Mouse (Mus musculus) ES-E14 (cell line): ENCODE results near the gene Zfyve21. TPM values are rescaled to one million over a fixed set of nuclear protein-coding genes. Genes with fewer than 3 reads are reported as not detected.

Experiments used
- DNase-seq: peaks from one replicate; pipeline ENCODE4 v3.0.0-alpha.2; 2013; ENCODE audit warnings: low read depth, low spot score
- H3K27ac ChIP-seq: 2 replicates; pipeline ENCODE4 v1.5.1; 2012; ENCODE audit warnings: low read depth, mild to moderate bottlenecking, low read length, moderate library complexity, mixed read lengths; ENCODE audit not compliant: poor library complexity, insufficient read depth, severe bottlenecking
- H3K36me3 ChIP-seq: 2 replicates; pipeline ENCODE4 v1.6.1; 2012; ENCODE audit warnings: mild to moderate bottlenecking, low read length, moderate library complexity, mixed read lengths; ENCODE audit not compliant: control insufficient read depth, poor library complexity, insufficient read depth, severe bottlenecking
- H3K4me1 ChIP-seq, 2 experiments: fragments of 150-350 bp in 1 of 2; sonication (generic) in 1 of 2; 2 replicates each; pipeline ENCODE4 v1.6.1; 2012; ENCODE audit warnings: low read length in 2 of 2, mild to moderate bottlenecking in 1 of 2, mixed read lengths in 1 of 2; ENCODE audit not compliant: control insufficient read depth in 2 of 2, insufficient read depth in 2 of 2, poor library complexity in 1 of 2
- H3K4me3 ChIP-seq, 2 experiments: fragments of 150-350 bp in 1 of 2; sonication (generic) in 1 of 2; 2 replicates each; pipeline ENCODE4 v1.5.1; 2012; ENCODE audit warnings: low read length in 2 of 2, low read depth in 1 of 2, mild to moderate bottlenecking in 1 of 2, mixed read lengths in 1 of 2; ENCODE audit not compliant: insufficient read depth in 1 of 2, poor library complexity in 1 of 2, severe bottlenecking in 1 of 2
- H3K9ac ChIP-seq: 2 replicates; pipeline ENCODE4 v1.6.1; 2012; ENCODE audit warnings: low read depth, mild to moderate bottlenecking, low read length, mixed read lengths; ENCODE audit not compliant: poor library complexity, insufficient read depth, severe bottlenecking
- H3K9me3 ChIP-seq: fragments of 150-350 bp; sonication (generic); 2 replicates; pipeline ENCODE4 v1.6.1; 2012; ENCODE audit warnings: low read depth, mild to moderate bottlenecking, low read length; ENCODE audit not compliant: control insufficient read depth, insufficient read depth
- CHD2 ChIP-seq: IDR thresholded peaks from 2 replicates; pipeline ENCODE4 v1.6.1; 2014; ENCODE audit warnings: mild to moderate bottlenecking, low read depth, low read length, inconsistent platforms
- HCFC1 ChIP-seq: IDR thresholded peaks from 2 replicates; pipeline ENCODE4 v1.6.1; 2012; ENCODE audit warnings: low read length, inconsistent platforms, borderline replicate concordance; ENCODE audit not compliant: insufficient read depth
- MAFK ChIP-seq: IDR thresholded peaks from 2 replicates; pipeline ENCODE4 v1.6.1; 2014; ENCODE audit warnings: mild to moderate bottlenecking, low read depth, low read length, inconsistent platforms; ENCODE audit not compliant: insufficient read depth
- ZC3H11A ChIP-seq: IDR thresholded peaks from 2 replicates; pipeline ENCODE4 v1.6.1; 2012; ENCODE audit warnings: low read depth, mild to moderate bottlenecking, inconsistent platforms, low read length, borderline replicate concordance
- ZNF384 ChIP-seq: IDR thresholded peaks from 2 replicates; pipeline ENCODE4 v1.6.1; 2012; ENCODE audit warnings: low read depth, low read length, inconsistent platforms
- in situ Hi-C, 2 experiments: fragments of 600-800 bp; cut with MboI; formaldehyde crosslinking; loops; one replicate each; pipeline ENCODE4 v1.15.1; 2025; ENCODE audit warnings: low sequenced_read_pairs in 2 of 2, inconsistent platforms in 1 of 2; ENCODE audit not compliant: unreplicated experiment in 2 of 2
- total RNA-seq: library from RNA; depleted of rRNA; stranded (reverse); fragments of 300-350 nt; gene quantifications from 2 replicates; pipeline ENCODE4 v1.2.3, GENCODE M21; 2012

Zfyve21 gene
- total RNA-seq, 1 experiment, result 27.0 TPM

DNA sequence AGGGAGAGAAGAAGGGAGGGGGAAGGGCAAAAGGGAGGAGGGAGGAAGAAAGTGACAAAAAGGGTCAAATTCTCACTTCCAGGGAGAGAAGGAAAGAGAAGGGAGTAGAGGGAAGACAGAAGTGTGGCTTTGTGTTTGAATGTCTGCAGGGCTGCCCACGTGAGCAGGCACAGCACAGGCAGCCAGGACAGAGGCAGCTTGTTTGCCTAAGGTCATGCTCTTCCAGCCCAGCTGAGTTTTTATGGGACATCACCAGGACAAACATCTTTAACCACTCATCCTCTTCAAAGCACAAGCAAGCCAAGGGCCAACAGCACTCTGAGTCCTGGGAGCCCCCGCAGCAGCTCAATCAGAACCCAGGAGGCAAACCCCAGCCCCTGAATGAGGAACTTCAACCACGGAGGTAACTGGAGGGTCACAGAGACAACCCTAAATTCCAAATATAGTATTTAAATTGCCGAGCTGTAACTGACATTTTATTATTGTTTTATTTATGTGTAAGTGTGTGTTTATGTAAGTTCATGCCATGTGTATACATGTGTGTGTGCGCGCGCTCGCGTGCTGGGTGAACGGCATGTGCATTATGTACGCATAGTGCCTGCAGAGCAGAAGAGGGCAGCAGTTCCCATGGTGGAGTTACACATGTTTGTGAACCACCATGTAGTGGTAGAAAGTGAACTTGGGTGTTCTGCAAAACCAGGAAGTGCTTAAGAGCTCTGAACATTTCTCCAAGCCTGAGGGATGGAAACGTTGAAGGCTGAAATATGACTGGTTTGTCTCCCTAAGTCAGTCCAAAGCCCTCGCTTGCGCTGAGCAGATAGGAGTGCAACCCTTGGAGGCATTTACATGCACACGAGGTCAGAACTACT is 28.8 kb downstream of the Zfyve21 start:
- Histone ChIP-seq H3K4me1 (no peaks in the 10 kb centered on the region), H3K9ac (no peak overlapping the region), H3K4me3 (no peak overlapping the region), H3K36me3 (no peaks in the 10 kb centered on the region), H3K27ac (no peak overlapping the region), H3K9me3 (no peaks in the 10 kb centered on the region)
- in situ Hi-C loops, result no loop called here
- DNase-seq, result no peak
- TF ChIP-seq MAFK, result no peak
- TF ChIP-seq CHD2, result no peak
- TF ChIP-seq ZC3H11A, result no peak
- TF ChIP-seq HCFC1, result no peak
- TF ChIP-seq ZNF384, result no peak

DNA sequence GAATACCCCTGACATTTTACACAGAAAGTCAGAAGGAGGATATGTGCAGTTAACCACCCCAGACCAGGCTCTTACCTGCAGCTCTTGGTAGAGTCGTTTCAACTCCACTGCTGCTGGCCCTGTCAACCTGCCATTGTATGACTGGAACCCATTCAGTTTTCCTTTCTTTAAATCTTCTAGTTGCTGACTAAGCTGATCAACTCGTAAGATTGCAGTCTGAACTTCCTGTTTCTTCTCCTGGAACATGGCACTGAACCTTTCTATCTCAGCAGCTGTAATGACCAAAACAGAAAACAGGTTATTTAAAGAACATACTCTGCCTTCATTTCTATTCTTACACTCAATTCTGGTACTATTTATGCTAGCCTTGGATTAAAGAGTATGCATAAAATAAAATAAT is 29.5 kb downstream of the Zfyve21 start:
- Histone ChIP-seq H3K27ac (no peak overlapping the region), H3K4me1 (no peaks in the 10 kb centered on the region), H3K9ac (no peak overlapping the region), H3K9me3 (no peaks in the 10 kb centered on the region), H3K4me3 (no peak overlapping the region), H3K36me3 (no peaks in the 10 kb centered on the region)
- DNase-seq, result no peak
- in situ Hi-C loops, result no loop called here
- TF ChIP-seq ZC3H11A, result no peak
- no peak for TF ChIP-seq HCFC1
- TF ChIP-seq CHD2, result no peak
- TF ChIP-seq ZNF384, result no peak
- no peak for TF ChIP-seq MAFK

DNA sequence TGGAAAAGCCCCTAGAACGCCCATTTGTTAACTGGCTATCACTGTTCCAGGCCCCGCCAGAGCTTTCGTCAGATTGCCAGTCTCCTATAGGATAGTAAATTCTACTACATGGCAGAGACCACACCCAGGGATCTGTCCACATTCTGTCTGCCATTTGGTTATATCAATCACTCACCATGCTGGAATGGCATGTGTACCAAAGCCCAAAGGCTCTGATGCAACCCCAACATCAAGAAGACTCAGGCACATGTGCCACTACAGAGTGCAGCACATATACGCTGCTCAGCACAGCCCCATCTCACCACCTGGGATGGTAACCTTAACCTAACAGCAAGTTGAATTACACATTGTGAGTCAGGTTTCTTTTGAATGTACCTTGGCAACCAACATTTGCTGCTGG is 32.0 kb downstream of the Zfyve21 start:
- Histone ChIP-seq H3K9ac (no peak overlapping the region), H3K4me1 (no peaks in the 10 kb centered on the region), H3K36me3 (no peaks in the 10 kb centered on the region), H3K4me3 (no peak overlapping the region), H3K9me3 (no peaks in the 10 kb centered on the region), H3K27ac (no peak overlapping the region)
- no peak for DNase-seq
- TF ChIP-seq CHD2 (no peak), HCFC1 (no peak), MAFK (no peak), ZNF384 (no peak), ZC3H11A (no peak)
- in situ Hi-C loops, result no loop called here

DNA sequence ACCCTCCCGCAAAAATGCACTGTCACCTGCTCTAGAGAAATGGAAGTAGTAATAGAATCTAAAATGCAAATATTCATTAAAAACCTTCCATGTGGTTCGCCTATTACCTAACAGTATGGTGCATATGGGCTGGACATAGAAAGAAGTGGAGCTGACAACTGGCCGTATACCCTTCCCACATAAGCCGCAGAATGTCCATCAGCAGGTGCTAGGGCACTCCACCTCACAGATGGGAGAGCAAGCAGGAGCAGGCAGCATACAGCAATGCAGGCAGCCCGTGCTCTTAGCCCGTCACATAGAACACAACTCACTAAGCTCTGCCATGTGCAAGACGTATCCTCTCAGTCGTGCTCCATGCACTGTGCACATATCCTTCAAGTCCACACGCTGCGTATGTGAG is 32.8 kb downstream of the Zfyve21 start:
- H3K9ac ChIP-seq, result no peak overlapping the region
- H3K4me1 ChIP-seq, result no peaks in the 10 kb centered on the region
- in situ Hi-C loops, result no loop called here
- DNase-seq, result no peak
- no peak overlapping the region for H3K4me3 ChIP-seq
- H3K27ac ChIP-seq, result no peak overlapping the region
- H3K9me3 ChIP-seq, result no peaks in the 10 kb centered on the region
- H3K36me3 ChIP-seq, result no peaks in the 10 kb centered on the region
- TF ChIP-seq ZC3H11A, result no peak
- no peak for TF ChIP-seq CHD2
- no peak for TF ChIP-seq MAFK
- no peak for TF ChIP-seq ZNF384
- TF ChIP-seq HCFC1, result no peak
